Mouse (Mus musculus): Measurements from ENCODE around the gene Llgl2.

Llgl2 gene

GRCm38 (mm10) chr11:115878071-115878470 lies 54.2 kb downstream of the Llgl2 start:
- no peak for DNase-seq (ENCODE audit: low spot score)

DNA sequence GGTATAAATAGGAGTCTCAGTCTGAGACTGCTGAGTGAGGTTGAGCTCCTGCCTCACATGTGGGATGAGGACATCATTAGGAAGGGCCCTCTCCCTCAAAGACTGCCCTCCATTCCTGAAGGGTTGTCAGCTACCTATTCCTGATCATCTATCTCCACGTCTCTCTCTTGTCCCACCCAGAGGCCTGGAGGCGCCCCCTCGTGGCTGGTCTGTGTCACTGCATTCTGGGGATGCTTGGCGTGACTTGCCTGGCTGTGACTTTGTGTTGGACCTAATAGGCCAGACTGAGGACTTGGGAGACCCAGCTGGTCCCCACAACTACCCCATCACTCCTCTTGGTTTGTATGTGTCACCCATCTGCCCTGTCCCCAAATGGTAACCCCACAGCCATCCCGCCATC lies 57.2 kb downstream of the Llgl2 start:
- peak; percentile 59 for DNase-seq (ENCODE audit: low spot score)

DNA sequence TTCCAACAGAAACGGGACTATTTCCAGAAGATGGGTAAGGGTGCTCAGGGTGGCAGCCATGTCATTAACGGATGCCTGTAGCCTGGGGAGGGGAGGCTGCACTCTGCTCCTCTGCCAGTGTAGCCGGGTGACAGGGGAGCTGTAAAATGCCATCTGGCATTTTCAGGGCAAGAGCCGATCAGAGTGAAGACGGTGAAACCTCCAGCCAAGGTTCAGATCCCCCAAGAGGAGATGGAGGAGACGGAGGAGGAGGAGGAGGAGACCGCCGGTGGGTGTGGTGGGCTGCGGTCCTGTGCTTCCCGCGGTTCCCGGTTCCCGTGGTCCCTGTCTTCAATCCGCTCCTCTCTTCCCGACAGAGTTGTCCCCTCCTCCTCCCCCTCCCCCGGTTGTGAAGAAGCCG lies 59.4 kb downstream of the Llgl2 start:
- no peak for DNase-seq (ENCODE audit: low spot score)

DNA sequence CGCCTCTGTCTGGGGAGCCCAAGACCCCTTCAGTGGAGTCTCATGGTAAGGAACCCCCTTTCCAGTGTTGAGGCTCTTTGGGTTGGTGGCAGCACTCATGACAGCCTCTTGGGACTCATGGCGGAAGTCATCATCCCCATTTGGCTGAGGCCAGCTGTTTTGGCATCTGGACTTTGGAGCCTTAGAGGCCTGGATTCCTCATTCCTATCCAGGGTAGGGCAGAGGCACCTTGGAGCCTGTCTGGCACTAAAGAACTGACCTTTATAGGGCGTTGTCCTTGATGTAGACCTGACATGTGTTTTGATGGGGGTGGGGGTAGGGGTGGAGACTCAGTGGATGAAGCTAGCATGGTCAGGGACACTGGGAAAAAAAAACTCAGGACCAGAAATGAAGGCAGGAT lies 60.5 kb downstream of the Llgl2 start:
- no peak for DNase-seq (ENCODE audit: low spot score)

- DNase-seq (ENCODE audit: low spot score) = no peak
Measured at GRCm38 (mm10) chr11:115885281-115885680, 61.4 kb downstream of the Llgl2 start.

DNA sequence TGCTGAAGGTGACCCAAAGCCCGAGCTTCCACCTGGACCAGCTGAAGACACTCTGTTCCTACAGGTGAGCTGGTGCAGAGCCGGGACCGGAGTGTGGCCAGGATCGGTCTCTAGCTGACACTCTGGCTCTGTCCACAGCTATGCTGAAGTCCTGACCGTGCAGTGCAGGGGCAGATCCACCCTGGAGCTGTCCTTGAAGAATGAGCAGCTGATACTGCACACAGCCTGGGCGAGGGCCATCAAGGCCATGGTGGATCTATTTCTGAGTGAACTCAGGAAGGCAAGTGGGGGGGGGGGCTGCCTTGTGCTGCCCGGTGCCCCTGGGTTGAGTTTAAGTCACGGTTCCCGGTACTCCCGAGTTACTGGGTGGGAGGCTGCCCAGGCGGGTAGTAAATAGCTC lies 62.6 kb downstream of the Llgl2 start:
- no peak for DNase-seq (ENCODE audit: low spot score)

DNA sequence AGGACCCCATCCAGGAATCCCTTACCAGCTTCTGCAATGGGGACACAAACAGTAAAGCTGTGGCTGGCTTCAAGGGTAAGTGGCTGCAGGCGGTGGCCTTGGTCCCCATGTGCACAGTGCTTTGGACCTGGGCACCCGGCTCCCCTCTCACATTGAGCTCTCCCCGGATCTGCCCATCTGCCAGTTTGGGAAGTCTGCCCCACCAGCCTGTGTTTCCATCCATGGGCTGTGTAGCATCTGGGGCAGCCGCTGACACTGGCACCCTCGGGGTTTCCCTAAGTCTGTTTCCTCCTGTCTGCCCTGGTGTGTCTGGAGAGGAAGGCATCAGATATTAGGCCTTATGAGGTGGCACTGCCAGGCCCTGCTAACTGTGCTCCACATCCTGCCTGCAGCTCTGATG lies 64.2 kb downstream of the Llgl2 start:
- no peak for DNase-seq (ENCODE audit: low spot score)

DNA sequence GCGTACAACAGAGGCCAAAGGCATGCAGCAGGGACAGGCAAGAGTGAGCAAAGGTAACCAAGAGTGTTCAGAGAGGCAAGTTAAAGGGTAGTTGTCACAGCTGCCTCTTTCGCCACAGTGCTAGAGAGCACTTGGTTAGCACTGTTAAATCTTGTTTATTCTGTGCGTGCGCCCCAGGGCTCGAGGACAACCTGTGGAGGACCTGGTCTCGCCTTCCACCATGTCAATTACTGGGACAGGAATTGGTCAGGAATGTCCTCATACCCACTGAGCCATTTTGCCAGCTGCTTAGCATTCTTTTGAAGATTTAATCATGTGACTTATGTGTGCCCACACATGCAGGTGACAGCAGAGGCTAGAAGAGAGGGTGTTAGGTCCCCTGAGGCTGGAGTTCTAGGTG lies 65.3 kb downstream of the Llgl2 start:
- no peak for DNase-seq (ENCODE audit: low spot score)

DNA sequence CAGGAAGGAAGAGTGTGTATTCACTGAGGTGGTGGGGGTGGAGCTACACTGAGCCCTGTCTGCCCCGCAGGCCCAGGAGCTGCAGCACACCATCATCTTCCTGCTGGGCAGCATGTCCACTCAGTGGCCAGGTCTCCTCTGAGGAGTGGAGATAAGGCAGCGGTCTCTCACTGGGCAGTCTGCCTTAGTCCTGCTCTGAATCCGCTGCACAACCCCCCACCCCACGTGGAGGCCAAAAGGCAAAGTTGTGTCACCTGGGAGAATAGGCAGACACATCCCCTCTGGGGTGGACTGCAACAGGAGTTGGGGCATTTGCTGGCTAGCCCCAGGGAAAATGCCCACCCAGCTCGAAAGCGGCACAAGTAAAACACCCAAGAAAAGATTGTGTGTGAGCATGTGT lies 68.4 kb downstream of the Llgl2 start:
- no peak for DNase-seq (ENCODE audit: low spot score)

GRCm38 (mm10) chr11:115893071-115893470 lies 69.2 kb downstream of the Llgl2 start:
- no peak for DNase-seq (ENCODE audit: low spot score)

DNA sequence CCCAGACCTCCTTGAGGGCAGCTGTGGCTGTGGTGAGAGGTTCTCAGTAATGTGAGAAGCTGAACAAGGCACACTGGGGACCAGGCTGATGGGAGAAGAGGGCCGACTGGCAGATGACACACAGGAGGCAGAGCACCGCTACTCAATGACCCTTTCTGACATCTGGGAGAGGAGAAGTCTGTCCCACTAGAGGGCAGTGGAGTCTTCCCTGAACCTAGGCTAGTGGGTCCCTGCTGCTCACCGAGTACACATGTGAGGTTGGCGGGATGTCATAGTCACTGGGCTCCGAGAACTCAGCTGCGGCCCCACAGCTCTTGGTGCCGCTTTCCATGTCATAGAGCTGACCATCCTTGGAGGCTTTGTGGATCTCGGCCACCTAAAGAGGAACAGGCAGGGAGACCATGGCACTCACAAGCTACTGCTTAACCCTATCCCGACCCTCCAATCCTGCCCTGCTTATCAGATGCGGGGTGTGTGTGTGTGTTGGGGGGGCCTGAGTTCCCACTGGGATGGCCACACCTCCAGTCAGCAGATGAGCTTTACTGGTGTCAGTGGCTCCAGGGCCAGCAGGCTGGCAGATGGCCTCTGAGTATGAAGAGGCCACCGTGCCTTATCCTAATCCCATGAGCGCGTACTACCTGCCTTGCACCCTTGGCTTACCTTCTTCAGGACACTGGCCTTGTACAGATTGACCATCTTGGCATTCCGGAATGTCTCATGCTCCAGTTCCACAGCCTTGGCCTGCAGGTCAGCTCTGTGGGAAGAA lies 71.1 kb downstream of the Llgl2 start:
- no peak for DNase-seq (ENCODE audit: low spot score)

GRCm38 (mm10) chr11:115898446-115898845 lies 74.6 kb downstream of the Llgl2 start:
- DNase-seq (ENCODE audit: low spot score) = no peak

DNA sequence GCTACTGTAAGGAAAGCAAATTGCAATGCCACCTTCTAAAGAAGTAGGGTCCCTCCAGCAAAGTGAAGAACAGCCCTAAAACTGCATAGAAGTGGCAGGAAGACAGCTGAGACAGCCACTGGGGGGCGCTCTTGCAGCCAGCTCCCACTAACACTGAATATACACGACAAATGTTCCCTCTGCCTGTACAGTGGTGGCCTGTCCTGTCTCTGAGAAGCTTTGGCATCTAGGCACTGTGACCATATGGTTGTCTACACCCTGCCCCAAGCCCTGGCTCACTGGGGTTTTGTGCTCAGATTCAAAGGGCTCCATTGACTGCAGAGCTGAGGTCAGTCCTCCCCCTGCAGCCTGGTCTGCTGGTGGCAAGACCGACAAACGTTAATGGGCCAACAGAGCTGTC lies 75.0 kb downstream of the Llgl2 start:
- peak; percentile 75 for DNase-seq (ENCODE audit: low spot score)

DNA sequence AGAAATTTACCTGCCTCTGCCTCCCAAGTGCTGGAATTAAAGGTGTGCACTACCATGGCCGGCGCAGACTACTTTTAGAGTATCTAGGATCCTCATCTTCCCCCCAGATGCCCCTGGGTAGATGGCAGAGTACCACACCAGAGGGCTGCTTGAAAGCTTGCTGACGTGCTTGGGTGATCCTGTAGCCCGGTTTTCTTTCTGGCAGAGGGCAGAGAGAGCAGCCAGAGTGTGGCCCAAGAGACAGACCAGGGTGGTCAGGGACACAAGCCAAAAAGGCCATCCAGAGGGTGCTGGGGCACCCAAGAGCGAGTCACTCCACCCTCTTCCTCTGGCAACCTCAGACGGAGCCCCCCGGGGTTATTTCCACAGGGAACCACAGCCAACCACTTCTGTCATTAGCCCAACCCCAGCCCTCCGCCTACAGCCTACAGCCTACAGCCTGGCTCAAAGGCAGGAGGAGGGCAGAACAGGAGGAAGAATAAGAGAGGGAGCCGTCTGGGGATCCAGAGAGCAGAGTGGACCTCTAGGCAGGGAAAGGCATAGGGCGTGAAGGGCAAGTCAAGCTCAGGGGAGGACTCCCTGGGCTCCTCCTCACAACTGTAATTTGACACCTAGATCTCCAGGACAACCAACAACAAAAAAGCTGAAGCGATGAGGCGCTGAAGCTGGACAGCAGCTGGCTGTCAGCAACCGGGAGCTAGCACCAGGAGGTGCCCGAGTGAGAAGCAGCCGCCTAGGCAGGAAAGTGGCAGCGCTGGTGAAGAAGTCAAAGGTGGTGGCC lies 75.8 kb downstream of the Llgl2 start, which contains the start of gene Smim5:
Gene Smim5 (plus strand): TSS at position 481 of the 781 bp plus-strand sequence.
- DNase-seq (ENCODE audit: low spot score) = no peak

GRCm38 (mm10) chr11:115900561-115901337 lies 76.9 kb downstream of the Llgl2 start:
- DNase-seq (ENCODE audit: low spot score) = no peak

DNA sequence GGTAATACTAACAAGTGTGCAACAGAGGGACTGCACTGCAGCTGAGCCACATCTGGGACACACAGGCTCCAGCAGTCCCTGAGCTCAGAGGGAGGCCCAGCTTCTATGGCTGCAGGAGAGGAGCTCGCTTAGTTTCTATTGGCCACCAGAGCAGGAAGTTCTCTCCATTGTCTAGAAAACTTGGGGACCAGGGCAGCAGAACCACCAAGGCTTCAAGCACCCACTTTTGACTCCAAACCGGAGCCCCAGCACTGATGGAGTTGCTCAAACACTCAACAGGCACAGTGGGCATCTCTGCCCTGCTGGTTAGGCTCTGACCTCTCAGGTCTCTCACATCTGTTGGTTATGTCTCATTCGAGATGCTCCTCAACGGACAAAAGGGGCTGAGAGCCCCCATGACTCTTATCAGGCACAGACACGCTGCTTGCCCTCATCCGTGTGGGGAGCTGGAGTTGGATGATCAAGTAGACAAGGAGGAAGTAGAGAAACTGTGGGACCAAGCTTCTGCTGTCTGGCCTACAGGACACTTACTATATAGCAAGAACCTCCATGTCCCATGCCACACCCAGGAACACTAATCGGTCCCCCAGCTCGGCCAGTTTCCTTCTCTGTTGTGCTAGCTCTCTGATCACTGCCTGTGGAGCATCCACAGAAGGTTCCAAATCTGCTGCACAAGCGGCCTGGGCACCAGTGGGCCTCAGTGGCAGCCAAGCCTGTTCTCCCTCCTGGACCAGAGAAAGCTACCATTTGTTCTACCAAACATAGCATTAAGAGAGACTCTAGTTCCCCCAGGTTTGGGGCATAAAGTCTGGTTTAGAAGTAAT lies 77.7 kb downstream of the Llgl2 start:
- no peak for DNase-seq (ENCODE audit: low spot score)

GRCm38 (mm10) chr11:115902177-115902576 lies 78.3 kb downstream of the Llgl2 start:
- DNase-seq (ENCODE audit: low spot score) = no peak

DNA sequence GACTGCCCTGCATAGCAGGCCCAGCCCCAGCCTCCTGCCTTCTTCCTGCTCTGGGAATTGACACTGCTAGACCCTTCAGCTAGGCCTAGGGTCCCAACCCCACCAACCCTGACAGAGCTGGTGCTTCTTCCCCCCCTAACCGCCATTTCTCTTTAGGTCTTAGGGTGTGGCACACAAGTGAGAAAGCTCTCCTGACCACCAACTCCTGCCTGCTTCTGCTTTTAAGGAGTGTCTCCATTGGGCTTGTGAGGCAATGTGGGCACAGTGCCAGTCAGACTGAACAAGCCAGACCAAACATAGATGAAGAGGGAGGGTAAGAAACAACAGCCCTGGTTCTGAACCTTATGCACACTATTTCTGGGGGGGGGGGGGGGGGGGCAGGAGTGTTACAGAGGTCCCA lies 79.0 kb downstream of the Llgl2 start:
- DNase-seq (ENCODE audit: low spot score) = peak; percentile 71

DNA sequence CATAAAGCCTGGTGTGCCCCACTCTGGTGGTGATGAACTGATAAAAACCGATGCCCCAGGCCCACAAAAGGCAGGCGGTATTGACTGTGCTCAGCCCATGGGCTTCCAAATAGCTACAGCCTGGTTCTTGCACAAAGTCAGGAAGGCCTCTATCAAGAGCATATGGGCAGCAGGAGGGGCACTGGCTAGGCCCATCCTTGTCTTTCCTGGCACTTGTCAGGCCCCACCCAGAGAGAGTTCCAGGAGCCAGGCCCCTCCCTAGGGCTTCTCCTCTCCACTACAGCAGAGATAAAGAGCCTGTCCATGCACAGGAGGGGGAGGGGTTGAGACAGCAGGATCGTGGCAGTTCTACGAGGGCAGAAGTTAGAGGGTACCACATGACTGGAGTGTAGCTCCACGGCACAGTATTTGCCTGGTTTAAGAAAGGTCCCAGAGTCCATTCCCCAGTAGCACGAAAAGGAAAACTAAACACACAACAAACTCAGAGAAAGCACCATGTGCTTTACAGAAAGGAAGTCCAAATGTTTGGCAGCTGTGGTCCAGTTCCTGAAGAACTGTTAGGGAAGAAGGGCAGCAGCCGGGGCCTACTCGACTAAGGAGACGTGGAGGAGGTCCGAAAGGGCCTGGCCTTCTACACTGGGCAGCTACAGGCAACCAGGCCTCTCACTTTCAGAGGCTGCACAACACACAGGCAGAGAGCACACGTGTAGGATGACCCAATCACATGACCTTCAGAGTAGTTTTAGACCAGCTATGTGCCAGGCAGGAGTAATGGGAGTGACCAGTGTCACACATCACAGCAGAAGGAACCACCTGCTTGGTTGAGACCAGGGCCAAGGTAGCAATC lies 79.8 kb downstream of the Llgl2 start:
- DNase-seq (ENCODE audit: low spot score) = no peak

DNA sequence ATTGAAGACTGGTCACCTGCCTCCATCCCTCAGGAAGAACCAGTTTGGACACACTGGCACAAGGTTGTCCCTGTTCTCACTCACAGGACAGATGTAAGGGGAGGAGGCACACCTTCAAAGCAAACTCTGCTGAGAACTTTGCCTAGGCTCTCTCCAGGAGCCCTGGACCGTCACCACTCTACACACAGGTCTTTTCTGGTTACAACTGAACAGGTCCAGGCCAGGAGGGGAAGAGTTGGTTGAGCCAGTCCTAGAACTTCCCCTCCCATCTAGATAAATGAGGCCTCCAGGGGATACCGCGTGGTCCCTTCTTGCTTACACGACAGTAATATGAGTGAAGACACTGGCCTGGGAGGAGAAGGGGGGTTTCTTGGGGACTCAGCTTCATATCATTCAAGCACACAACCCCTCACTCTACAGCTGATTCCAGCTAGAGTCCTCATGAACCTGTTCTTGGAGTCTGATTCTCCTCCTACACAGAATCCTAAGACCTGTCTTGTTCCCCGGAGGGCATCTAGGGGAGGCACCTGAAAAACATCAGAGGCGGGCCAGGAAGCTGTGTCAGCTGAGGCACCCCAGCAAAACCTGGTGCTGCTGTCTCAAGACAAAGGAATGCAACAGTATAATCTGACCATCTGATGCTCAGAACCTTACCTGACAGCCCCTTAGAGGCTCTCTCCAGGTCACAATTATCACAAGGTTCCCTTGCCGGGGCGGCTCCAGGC lies 80.5 kb downstream of the Llgl2 start:
- DNase-seq (ENCODE audit: low spot score) = no peak

Measured in testis, postnatal 10 days (tissue).